Comparison of ENCODE assay signal across 31 mouse cellular contexts in the genomic region with DNA sequence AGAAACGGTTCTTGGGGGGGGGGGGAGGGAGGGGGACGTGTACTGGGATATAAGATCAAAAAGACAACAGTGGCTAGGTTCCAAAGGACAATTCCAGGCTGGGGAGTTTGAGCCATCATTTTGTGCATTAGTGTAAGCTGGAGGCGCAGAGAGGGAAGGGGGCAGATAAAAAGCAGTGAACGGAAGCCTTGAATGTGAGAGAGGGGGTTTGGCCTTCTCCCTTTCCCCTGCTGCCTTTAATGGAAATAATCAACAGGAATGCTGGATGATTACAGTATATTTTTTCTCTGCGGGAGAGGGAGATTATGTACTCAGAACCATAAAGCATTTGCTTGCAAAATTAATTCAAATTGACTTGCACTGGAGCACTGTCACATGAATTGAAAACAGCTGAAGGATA. TPM values are rescaled to one million over a fixed set of nuclear protein-coding genes. Genes with fewer than 3 reads are reported as not detected.
DNase-seq lines count a peak whose midpoint lies in the region; ATAC-seq and TF ChIP-seq lines count a peak whose summit lies in the region.
"Had no signal": no experiment of that assay in that cellular context is flagged by ENCODE, and none has a peak within 500 bp of the region (broad histone marks: within the 10 kb centered on the region; RNA-seq: fewer than 3 reads in every experiment).

No protein-coding gene starts in this region.

- H3K4me1 ChIP-seq in forebrain, embryonic 12.5 days = no peaks in the 10 kb centered on the region
- H3K4me1 ChIP-seq in forebrain, embryonic 11.5 days (replicated peaks; ENCODE audit: control insufficient read depth, insufficient read depth, low read length) = no peaks in the 10 kb centered on the region
- peaks cover 4% of the 10 kb centered on the region; the same call in 1 of the 2 replicates for H3K4me1 ChIP-seq in hindbrain, embryonic 13.5 days (replicated peaks)
- no peaks in the 10 kb centered on the region for H3K4me1 ChIP-seq in hindbrain, postnatal 0 days (ENCODE audit: insufficient read depth, low read length)
- 0 out of 2 replicates have a peak, but pooled peaks cover 4% of the 10 kb centered on the region for H3K4me1 ChIP-seq in midbrain, embryonic 14.5 days (ENCODE audit: control insufficient read depth, insufficient read depth, low read length)
- H3K4me1 ChIP-seq in midbrain, embryonic 10.5 days = no peaks in the 10 kb centered on the region
- H3K4me1 ChIP-seq in forebrain, embryonic 16.5 days (replicated peaks; ENCODE audit: control insufficient read depth, insufficient read depth, low read length) = peaks cover 4% of the 10 kb centered on the region; the same call in 1 of the 2 replicates
- H3K4me1 ChIP-seq: embryonic facial prominence, embryonic 13.5 days; heart, embryonic 12.5 days; heart, embryonic 15.5 days had no signal

- no peaks in the 10 kb centered on the region for H3K27me3 ChIP-seq in forebrain, embryonic 12.5 days
- H3K27me3 ChIP-seq in forebrain, embryonic 11.5 days (ENCODE audit: control insufficient read depth, insufficient read depth, low read length) = no peaks in the 10 kb centered on the region
- H3K27me3 ChIP-seq in hindbrain, embryonic 13.5 days = no peaks in the 10 kb centered on the region
- H3K27me3 ChIP-seq in hindbrain, postnatal 0 days (ENCODE audit: insufficient read depth, low read length) = no peaks in the 10 kb centered on the region
- no peaks in the 10 kb centered on the region for H3K27me3 ChIP-seq in midbrain, embryonic 14.5 days (ENCODE audit: control insufficient read depth, insufficient read depth, low read length)
- no peaks in the 10 kb centered on the region for H3K27me3 ChIP-seq in midbrain, embryonic 10.5 days (ENCODE audit: low read depth, poor library complexity, severe bottlenecking)
- H3K27me3 ChIP-seq in forebrain, embryonic 16.5 days (replicated peaks; ENCODE audit: control insufficient read depth, insufficient read depth, low read length) = no peaks in the 10 kb centered on the region
- H3K27me3 ChIP-seq: CH12.LX; embryonic facial prominence, embryonic 13.5 days; heart, embryonic 12.5 days; heart, embryonic 15.5 days; Patski had no signal

- ATAC-seq in forebrain, embryonic 12.5 days (ENCODE audit: low FRiP score) = peak; percentile 60; the same call in 1 of the 2 replicates
- no peak for ATAC-seq in forebrain, embryonic 11.5 days (replicated peaks; ENCODE audit: low FRiP score)
- ATAC-seq in hindbrain, embryonic 13.5 days (ENCODE audit: low FRiP score) = no peak
- no peak for ATAC-seq in hindbrain, postnatal 0 days
- no peak for ATAC-seq in midbrain, embryonic 14.5 days (ENCODE audit: low FRiP score, low TSS enrichment)
- ATAC-seq in forebrain, embryonic 16.5 days = peak; percentile 55; the same call in 1 of the 2 replicates
- ATAC-seq: hindbrain, embryonic 16.5 days; inflammation-experienced regulatory T-cells, adult 6 months; intestine, embryonic 16.5 days; Patski had no signal

- no peak for TF ChIP-seq CTCF in hindbrain, postnatal 0 days (IDR thresholded peaks at IDR 0.05; ENCODE audit: low read depth)

- DNase-seq in forebrain, embryonic 11.5 days (ENCODE audit: low spot score) = no peak
- DNase-seq in hindbrain, postnatal 0 days (ENCODE audit: low spot score) = no peak
- DNase-seq in midbrain, embryonic 14.5 days = peak; percentile 31
- no peak for DNase-seq in midbrain, embryonic 10.5 days (ENCODE audit: low spot score)
- no peak for DNase-seq in embryo, embryonic 10 days (ENCODE audit: low spot score)
- DNase-seq: adrenal gland, postnatal 10 days; B cell, adult 2 months; cerebellum, adult 11-12 months; cerebellum, adult 8-10 months; cerebellum, postnatal 10 days; cerebellum, postnatal 36 days; gastrocnemius, postnatal 25 days; heart, adult 18-20 months; heart, postnatal 10 days; heart, postnatal 36 days; kidney, adult 18-20 months; kidney, adult 9 months had no signal

- no peak overlapping the region for H3K27ac ChIP-seq in forebrain, embryonic 12.5 days
- H3K27ac ChIP-seq in forebrain, embryonic 11.5 days (ENCODE audit: low read depth, low read length) = no peak overlapping the region
- 0 out of 2 replicates have a peak overlapping the region, but pooled peaks have one; percentile 31 for H3K27ac ChIP-seq in hindbrain, embryonic 13.5 days
- no peak overlapping the region for H3K27ac ChIP-seq in hindbrain, postnatal 0 days
- no peak overlapping the region for H3K27ac ChIP-seq in midbrain, embryonic 14.5 days (replicated peaks; ENCODE audit: low read depth, low read length)
- no peak overlapping the region for H3K27ac ChIP-seq in midbrain, embryonic 10.5 days (replicated peaks)
- no peak overlapping the region for H3K27ac ChIP-seq in forebrain, embryonic 16.5 days (ENCODE audit: low read length)
- H3K27ac ChIP-seq: embryonic facial prominence, embryonic 13.5 days; heart, embryonic 15.5 days had no signal

- H3K36me3 ChIP-seq in forebrain, embryonic 12.5 days (replicated peaks) = no peaks in the 10 kb centered on the region
- H3K36me3 ChIP-seq in forebrain, embryonic 11.5 days (ENCODE audit: control insufficient read depth, insufficient read depth, low read length) = no peaks in the 10 kb centered on the region
- H3K36me3 ChIP-seq in hindbrain, embryonic 13.5 days = no peaks in the 10 kb centered on the region; the same call in 1 of the 2 replicates
- H3K36me3 ChIP-seq in hindbrain, postnatal 0 days (ENCODE audit: insufficient read depth, low read length) = no peaks in the 10 kb centered on the region
- no peaks in the 10 kb centered on the region for H3K36me3 ChIP-seq in midbrain, embryonic 14.5 days (ENCODE audit: control insufficient read depth, insufficient read depth, low read length)
- no peaks in the 10 kb centered on the region for H3K36me3 ChIP-seq in midbrain, embryonic 10.5 days
- no peaks in the 10 kb centered on the region for H3K36me3 ChIP-seq in forebrain, embryonic 16.5 days (ENCODE audit: control insufficient read depth, insufficient read depth)
- H3K36me3 ChIP-seq: embryonic facial prominence, embryonic 13.5 days; G1E; heart, embryonic 12.5 days; heart, embryonic 15.5 days had no signal

- no peak overlapping the region for H3K4me2 ChIP-seq in forebrain, embryonic 12.5 days
- H3K4me2 ChIP-seq in forebrain, embryonic 11.5 days (ENCODE audit: low read depth, low read length, severe bottlenecking) = no peak overlapping the region
- H3K4me2 ChIP-seq in hindbrain, embryonic 13.5 days = no peak overlapping the region
- no peak overlapping the region for H3K4me2 ChIP-seq in hindbrain, postnatal 0 days (ENCODE audit: low read depth, low read length)
- no peak overlapping the region for H3K4me2 ChIP-seq in midbrain, embryonic 14.5 days (ENCODE audit: low read length)
- H3K4me2 ChIP-seq in forebrain, embryonic 16.5 days (ENCODE audit: low read length) = no peak overlapping the region
- H3K4me2 ChIP-seq: embryonic facial prominence, embryonic 13.5 days; heart, embryonic 12.5 days; heart, embryonic 15.5 days had no signal

- H3K9me3 ChIP-seq in forebrain, embryonic 12.5 days = no peaks in the 10 kb centered on the region
- no peaks in the 10 kb centered on the region for H3K9me3 ChIP-seq in forebrain, embryonic 11.5 days (ENCODE audit: control insufficient read depth, low read length)
- no peaks in the 10 kb centered on the region for H3K9me3 ChIP-seq in hindbrain, embryonic 13.5 days
- no peaks in the 10 kb centered on the region for H3K9me3 ChIP-seq in hindbrain, postnatal 0 days (ENCODE audit: low read length)
- H3K9me3 ChIP-seq in midbrain, embryonic 14.5 days (ENCODE audit: control insufficient read depth, low read length) = no peaks in the 10 kb centered on the region
- H3K9me3 ChIP-seq in midbrain, embryonic 10.5 days (replicated peaks) = no peaks in the 10 kb centered on the region
- H3K9me3 ChIP-seq in forebrain, embryonic 16.5 days (ENCODE audit: control insufficient read depth, low read length) = no peaks in the 10 kb centered on the region
- H3K9me3 ChIP-seq: embryonic facial prominence, embryonic 13.5 days; G1E; heart, embryonic 12.5 days; heart, embryonic 15.5 days had no signal

- no peak overlapping the region for H3K4me3 ChIP-seq in forebrain, embryonic 12.5 days (replicated peaks)
- H3K4me3 ChIP-seq in forebrain, embryonic 11.5 days (ENCODE audit: low read depth, low read length) = no peak overlapping the region
- no peak overlapping the region for H3K4me3 ChIP-seq in hindbrain, embryonic 13.5 days
- no peak overlapping the region for H3K4me3 ChIP-seq in hindbrain, postnatal 0 days (ENCODE audit: low read length)
- no peak overlapping the region for H3K4me3 ChIP-seq in midbrain, embryonic 14.5 days (replicated peaks; ENCODE audit: low read depth, low read length)
- H3K4me3 ChIP-seq in midbrain, embryonic 10.5 days = no peak overlapping the region
- no peak overlapping the region for H3K4me3 ChIP-seq in forebrain, embryonic 16.5 days (replicated peaks; ENCODE audit: low read length)
- H3K4me3 ChIP-seq: embryonic facial prominence, embryonic 13.5 days; heart, embryonic 12.5 days; heart, embryonic 15.5 days had no signal

- 59% methylated on average over 5 of the region's 5 CpGs for WGBS in forebrain, embryonic 12.5 days
- 54% methylated on average over 5 of the region's 5 CpGs for WGBS in forebrain, embryonic 11.5 days
- WGBS in hindbrain, embryonic 13.5 days = 49% methylated on average over 5 of the region's 5 CpGs
- 53% methylated on average over 5 of the region's 5 CpGs for WGBS in hindbrain, postnatal 0 days
- 37% methylated on average over 5 of the region's 5 CpGs for WGBS in midbrain, embryonic 14.5 days
- WGBS in midbrain, embryonic 10.5 days = 72% methylated on average over 5 of the region's 5 CpGs
- WGBS in forebrain, embryonic 16.5 days = 39% methylated on average over 5 of the region's 5 CpGs

- H3K9ac ChIP-seq in forebrain, embryonic 12.5 days = no peak overlapping the region
- no peak overlapping the region for H3K9ac ChIP-seq in forebrain, embryonic 11.5 days (ENCODE audit: low read length)
- H3K9ac ChIP-seq in hindbrain, embryonic 13.5 days = no peak overlapping the region
- H3K9ac ChIP-seq in hindbrain, postnatal 0 days (replicated peaks; ENCODE audit: low read length) = no peak overlapping the region
- H3K9ac ChIP-seq in midbrain, embryonic 14.5 days (replicated peaks; ENCODE audit: low read length) = no peak overlapping the region
- H3K9ac ChIP-seq in forebrain, embryonic 16.5 days (replicated peaks; ENCODE audit: low read depth, low read length) = no peak overlapping the region
- H3K9ac ChIP-seq: embryonic facial prominence, embryonic 13.5 days; heart, embryonic 12.5 days; heart, embryonic 15.5 days had no signal

RNA-seq across cellular contexts. Expression of gene Epha5, which starts 51.8 kb away (rescaled TPM):
- 61.2 and 68.4 TPM in 2 replicates for polyA plus RNA-seq in forebrain, embryonic 12.5 days (2016; fragmentation: Nextera tagmentation; extraction: Ambion mirVana)
- polyA plus RNA-seq in forebrain, embryonic 11.5 days (2014; fragmentation: Nextera tagmentation; extraction: Ambion mirVana) = 19.4 and 21.6 TPM in 2 replicates
- 72.8 and 74.8 TPM in 2 replicates for polyA plus RNA-seq in hindbrain, embryonic 13.5 days (2015; fragmentation: Nextera tagmentation; extraction: Ambion mirVana)
- total RNA-seq in hindbrain, postnatal 0 days (2014; rRNA removed) = 55.7 and 56.8 TPM in 2 replicates
- 67.7 and 68.0 TPM in 2 replicates for polyA plus RNA-seq in hindbrain, postnatal 0 days (2015; fragmentation: Nextera tagmentation; extraction: Ambion mirVana)
- polyA plus RNA-seq in midbrain, embryonic 14.5 days (2014; fragmentation: Nextera tagmentation; extraction: Ambion mirVana) = 52.0 and 55.7 TPM in 2 replicates
- 16.1 and 25.5 TPM in 2 replicates for polyA plus RNA-seq in midbrain, embryonic 10.5 days (2016; fragmentation: Nextera tagmentation; extraction: Ambion mirVana)
- 139 and 140 TPM in 2 replicates for polyA plus RNA-seq in forebrain, embryonic 16.5 days (2015; fragmentation: Nextera tagmentation; extraction: Ambion mirVana)
- total RNA-seq: CH12.LX; gastrocnemius, adult 8-10 months; heart, postnatal 36 days had no signal
- polyA plus RNA-seq: G1E; gonadal fat pad, adult 2 months; inflammation-experienced regulatory T-cells, adult 6 months; Patski had no signal

Comparison
In these comparisons a context has a peak if more than half of its experiments do, and no peak if none do; other contexts are left out.
1. ATAC-seq: peak in forebrain, embryonic 12.5 days (single experiment) and forebrain, embryonic 16.5 days (single experiment); none in forebrain, embryonic 11.5 days (single experiment), hindbrain, embryonic 13.5 days (single experiment), hindbrain, postnatal 0 days (single experiment) and midbrain, embryonic 14.5 days (single experiment).